Mouse (Mus musculus) CD4-positive helper T cell, adult 2 months (primary cell): ENCODE results near the gene Hp.

ENCODE experiments used
- DNase-seq: peaks from one replicate; pipeline ENCODE4 v3.0.0-alpha.2; 2012; ENCODE audit warnings: low read depth, missing footprints, low spot score

Gene Hp

DNA sequence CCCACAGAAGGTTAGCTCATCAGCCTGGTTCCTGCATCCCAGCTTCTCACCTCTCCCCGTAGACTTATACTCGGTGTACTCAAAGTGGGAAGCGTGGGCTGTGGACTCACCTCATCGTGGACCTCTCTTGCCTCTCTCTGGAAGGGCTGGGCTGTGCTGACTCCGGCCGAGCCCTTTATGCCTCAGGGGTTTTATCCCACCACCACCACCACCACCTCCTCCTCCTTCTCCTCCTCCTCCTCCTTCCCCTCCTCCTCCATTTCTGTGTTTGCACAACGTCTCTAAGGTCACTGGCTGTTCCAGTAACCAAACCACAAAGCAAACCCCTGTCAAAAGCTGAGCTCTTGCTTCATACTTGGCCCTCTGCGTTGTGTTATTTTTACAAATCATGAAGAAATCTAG is at the start of gene Hp:
Hp (minus strand) TSS at position 273 of the 402 bp plus-strand sequence.
- DNase-seq: no peak

- DNase-seq: no peak
Measured at GRCm38 (mm10) chr8:109628638-109629037, 49.7 kb upstream of the Hp start.

DNA sequence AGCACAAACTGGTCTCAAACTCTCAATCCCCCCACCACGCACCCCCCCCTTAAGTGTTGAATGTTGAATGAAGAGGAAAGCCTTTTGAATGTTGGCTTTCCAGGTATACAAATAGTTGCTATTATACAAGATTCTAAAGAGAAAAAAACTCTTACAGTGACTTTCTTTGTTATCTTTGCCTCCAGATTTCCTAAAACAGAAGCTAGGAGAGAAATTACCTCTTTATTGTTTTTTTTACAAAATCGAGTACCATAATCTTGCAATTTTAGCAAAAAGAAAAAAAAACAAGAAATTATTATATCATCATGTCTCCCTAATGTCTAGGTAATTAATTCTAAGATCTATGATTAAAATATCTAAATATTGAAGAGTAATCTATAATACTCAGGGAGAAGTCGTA is 36.6 kb upstream of the Hp start:
- no peak for DNase-seq

DNA sequence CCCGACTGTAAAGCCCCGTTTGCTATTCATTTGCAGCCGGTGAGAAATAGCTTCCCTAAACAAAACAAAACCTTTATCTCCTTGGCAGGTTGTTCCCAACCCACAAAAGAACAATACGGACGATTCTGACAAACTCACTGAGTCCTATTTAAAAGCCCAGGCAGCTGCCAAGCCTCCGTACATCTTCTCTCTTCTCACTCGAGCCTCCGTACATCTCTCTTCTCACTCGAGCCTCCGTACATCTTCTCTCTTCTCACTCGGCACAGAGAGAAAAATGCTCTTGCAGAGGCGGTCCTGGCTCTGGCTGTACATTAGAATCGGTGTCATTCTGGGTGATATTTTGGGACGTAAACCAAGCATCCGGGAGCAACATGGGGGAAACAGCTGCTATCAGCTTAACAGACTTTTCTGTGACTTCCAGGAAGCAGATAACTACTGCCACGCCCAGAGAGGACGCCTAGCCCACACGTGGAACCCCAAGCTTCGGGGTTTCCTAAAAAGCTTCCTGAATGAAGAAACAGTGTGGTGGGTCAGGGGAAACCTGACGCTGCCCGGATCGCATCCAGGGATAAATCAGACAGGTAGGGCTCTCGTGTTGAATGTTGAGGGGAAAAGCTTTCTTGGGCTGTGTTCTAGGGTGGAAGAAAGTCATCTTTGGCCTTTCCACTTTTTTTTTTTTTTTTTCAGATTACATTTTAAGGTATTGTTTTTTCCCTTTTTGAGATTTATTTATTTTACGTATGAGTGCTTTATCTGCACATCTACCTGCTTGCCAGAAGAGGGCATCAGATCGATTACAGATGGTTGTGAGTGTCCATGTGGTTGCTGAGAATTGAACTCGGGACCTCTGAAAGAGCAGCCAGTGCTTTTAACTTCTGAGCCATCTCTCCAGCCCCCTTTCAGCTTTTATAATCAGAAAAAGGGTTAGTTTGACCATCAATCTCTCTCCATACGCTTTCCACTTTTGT is 35.6 kb upstream of the Hp start, which contains the start of gene Pkd1l3:
Pkd1l3 (plus strand) TSS at position 275 of the 968 bp plus-strand sequence.
- peak; percentile 52 for DNase-seq

DNA sequence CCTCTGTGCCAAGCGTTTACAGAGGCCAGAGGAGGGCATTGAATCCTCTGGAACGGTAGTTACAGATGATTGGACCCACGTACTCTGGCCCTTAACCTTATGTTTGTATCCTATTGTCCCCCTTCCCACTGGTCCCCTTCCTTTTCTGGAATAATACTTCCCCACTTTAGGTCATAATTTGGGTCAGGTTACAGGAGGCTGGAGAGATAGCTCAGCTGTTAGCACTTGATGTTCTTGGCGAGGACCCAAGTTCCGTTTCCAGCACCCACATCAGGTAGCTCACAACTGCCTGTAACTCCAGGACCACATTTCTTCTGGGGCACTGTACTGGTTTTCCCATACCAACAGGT is 30.2 kb upstream of the Hp start:
- DNase-seq: no peak

DNA sequence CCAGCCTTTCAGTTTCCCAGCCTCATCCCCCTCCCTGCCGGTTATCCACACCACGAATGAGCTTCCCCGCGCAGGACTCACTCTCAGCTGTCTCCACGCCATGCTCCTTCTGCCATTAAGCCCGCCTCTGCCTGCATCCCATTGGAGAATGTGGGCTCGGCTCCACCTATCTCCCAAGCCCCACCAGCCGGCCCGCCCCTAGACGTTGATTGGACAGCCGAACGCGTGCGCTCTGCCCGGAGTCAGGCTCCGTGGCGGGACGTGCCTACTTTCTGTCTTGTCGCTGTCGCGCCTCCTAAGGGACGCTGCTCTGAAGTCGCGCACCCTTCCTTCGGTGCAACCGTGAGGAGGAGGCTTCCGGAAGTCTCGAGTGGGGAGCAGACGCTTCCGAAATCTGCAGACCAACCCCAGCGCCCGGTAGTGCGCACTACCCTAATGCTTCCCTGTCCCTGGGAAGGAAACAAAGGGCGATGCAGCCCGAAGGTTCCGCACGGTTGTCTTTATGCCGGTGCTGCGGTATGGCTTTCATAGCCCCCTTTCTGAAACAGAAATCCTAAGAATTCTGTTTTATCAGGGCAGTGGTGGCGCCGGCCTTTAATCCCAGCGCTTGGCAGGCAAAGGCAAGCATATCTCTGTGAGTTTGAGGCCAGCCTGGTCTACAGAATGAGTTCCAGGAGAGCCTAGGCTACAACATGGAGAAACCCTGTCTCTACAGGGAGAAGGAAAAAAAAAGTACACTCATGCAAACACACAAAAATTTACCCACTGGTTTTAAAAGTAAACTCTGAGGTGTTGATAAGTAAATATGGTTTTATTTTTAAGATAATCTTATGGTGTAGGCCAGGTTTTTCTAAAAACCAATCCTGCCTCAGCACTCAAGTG is 29.5 kb upstream of the Hp start, which contains the start of gene Dhodh:
Dhodh (minus strand) TSS at position 403 of the 882 bp plus-strand sequence.
- peak; percentile 98 for DNase-seq

DNA sequence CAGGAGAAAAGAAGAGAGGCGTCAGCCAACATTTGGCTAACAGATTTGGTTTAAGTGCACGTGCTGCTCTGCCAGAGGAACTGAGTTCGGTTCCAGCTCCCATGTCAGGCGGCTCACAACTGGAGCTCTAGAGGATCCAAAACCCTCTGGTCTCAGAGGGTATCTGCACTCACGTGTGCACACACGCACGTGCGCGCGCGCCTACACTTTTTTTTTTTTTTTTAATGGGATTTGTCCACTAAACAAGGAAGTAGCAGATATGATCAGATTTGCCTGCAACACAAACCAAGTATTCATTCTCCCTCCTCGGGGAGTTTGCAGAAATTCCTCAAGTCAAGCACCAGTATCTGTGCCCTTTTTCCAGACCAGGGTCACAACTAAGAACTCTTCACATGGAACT is 28.7 kb upstream of the Hp start:
- DNase-seq: peak; percentile 27

DNA sequence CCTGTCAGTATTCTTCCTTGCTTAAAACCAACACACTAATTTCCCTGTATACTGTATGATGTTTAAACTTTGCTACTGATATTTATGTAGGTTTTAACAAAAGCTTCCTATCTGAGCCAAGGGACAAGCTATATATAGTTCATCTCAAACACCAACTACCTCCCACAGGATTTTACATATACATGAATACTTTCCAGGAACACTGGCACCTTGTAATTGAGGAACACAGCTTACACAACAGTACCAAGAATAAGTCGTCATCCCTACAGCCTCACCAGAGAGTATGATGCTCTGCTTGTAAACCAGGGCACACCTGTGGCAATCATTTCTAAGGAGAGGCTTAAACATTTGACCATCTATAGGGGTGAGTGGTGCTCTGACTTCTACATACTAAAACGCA is 27.8 kb upstream of the Hp start:
- no peak for DNase-seq

GRCm38 (mm10) chr8:109595854-109596253 is 16.9 kb upstream of the Hp start:
- peak; percentile 54 for DNase-seq

- peak; percentile 26 for DNase-seq
Measured at GRCm38 (mm10) chr8:109593117-109593788, 14.3 kb upstream of the Hp start.

DNA sequence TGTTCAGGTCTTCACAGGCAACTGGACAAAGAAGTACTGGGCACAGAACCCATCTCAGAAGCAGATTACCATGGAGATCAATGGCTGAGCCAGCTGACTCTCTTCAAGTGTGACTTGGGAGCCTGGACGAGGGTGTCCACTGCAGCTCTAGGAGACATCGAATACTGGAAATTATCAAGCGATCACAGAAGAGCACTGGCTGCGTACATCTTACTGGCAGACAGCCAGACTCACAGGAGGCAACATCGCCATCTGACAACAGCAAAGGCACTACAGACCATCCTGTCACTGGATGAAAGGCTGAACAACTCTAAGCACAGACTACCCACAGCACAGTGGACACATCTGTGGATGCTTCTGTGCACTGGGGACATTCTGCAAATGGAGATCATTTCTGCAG is 13.2 kb upstream of the Hp start:
- no peak for DNase-seq

- DNase-seq: no peak
Measured at GRCm38 (mm10) chr8:109591367-109591766, 12.4 kb upstream of the Hp start.

DNA sequence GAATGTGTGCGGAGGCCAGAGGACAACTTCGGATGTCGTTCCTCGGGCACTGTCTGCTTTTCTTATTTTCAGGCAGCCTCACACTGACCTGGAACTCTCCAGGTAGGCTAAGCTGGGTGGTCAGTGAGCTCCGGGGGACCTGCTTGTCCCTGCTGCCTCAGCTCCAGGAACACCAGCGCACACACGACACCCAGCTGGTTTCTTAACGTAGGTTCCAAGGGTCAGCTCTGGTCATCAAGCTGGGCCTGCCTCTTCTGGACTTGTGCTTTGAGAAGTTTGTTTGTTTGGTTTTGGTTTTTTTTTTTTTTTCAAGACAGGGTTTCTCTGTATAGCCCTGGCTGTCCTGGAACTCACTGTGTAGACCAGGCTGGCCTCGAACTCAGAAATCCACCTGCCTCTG is 11.9 kb upstream of the Hp start:
- no peak for DNase-seq

- DNase-seq: no peak
Measured at GRCm38 (mm10) chr8:109586972-109587504, 8.1 kb upstream of the Hp start.

DNA sequence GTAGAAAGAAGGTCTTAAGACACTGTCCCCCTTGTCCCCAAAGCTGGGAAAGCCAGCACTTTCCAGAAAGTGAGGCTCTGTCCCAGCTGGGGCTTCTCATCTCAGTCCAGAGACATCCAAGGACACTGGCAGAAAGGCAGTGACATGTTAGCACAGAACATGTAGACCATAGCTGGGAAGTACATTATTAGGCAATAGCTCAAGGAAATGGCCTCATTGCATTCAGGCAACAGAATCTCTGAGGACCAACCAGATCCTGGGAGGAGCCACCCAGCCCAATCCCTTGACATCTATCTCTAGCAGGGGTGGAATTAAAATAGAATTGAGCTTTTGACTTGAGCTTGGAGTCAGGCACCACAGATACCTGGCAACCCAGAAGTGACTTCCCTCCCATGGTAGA is 6.7 kb upstream of the Hp start:
- no peak for DNase-seq

- no peak for DNase-seq
Measured at GRCm38 (mm10) chr8:109584830-109585229, 5.9 kb upstream of the Hp start.

DNA sequence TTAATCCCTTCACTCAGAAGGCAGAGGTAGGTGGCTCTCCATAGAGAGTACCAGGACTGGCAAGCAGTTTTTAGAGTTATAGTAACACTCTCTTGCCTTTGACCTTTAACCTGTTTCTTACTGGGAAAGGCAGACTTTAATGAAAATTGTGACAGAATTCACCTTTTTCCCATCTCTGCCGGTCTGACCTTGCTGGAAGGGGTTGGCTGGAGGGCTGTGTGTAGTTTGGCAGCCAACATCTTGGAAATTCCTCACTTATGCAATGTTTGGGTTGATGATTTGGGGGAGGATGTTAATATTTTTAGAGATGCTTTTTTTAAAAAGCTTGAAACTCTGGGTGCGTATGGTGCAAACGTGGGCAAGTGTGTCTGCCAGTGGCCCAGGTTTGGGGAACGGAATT is 5.3 kb upstream of the Hp start:
- no peak for DNase-seq

- no peak for DNase-seq
Measured at GRCm38 (mm10) chr8:109576311-109576710, 2.7 kb downstream of the Hp start.

DNA sequence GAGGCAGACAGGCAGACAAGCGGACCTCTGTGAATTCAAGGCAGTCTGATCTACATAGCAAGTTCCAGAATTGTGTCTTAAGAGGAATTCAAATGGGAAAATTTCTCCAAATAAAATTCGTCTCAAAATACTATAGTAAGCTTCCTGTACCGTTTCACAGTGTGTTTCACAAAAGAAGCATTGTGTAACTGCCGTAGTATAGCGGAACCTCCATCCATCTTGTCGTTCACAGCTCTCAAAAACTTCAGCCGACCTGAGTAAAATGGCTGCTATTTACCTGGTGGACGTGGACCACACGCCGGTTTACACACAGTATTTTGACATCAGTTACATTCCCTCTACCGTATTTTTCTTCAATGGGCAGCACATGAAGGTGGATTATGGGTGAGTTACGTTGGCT is 7.8 kb downstream of the Hp start:
- DNase-seq: no peak

GRCm38 (mm10) chr8:109565498-109566333 is 13.3 kb downstream of the Hp start, which contains the start of the genes Dhx38 and Txnl4b:
Gene Dhx38, minus strand, starts transcription at chr8:109565861.
Gene Txnl4b, plus strand, starts transcription at chr8:109565892.
- DNase-seq: peak; percentile 100
